Mouse (Mus musculus) hindbrain, embryonic 12.5 days (tissue): Measurements from ENCODE around the gene Cul7. TPM values are rescaled to one million over a fixed set of nuclear protein-coding genes. Genes with fewer than 3 reads are reported as not detected.

ENCODE experiments used
- ATAC-seq: fragments of 200-750 bp; cut with Nextera tagmentation; 2 replicates; pipeline ENCODE4 v1.8.0; 2017; ENCODE audit warnings: moderate TSS enrichment; ENCODE audit not compliant: low FRiP score
- H3K27ac ChIP-seq: fragments of 300-500 bp; sonication (generic); 2 replicates; pipeline ENCODE4 v1.5.1; 2016; ENCODE audit warnings: mild to moderate bottlenecking
- H3K27me3 ChIP-seq: fragments of 300-500 bp; sonication (generic); 2 replicates; pipeline ENCODE4 v1.6.1; 2016; ENCODE audit warnings: mild to moderate bottlenecking
- H3K36me3 ChIP-seq: fragments of 300-500 bp; sonication (generic); 2 replicates; pipeline ENCODE4 v1.6.1; 2016; ENCODE audit warnings: mild to moderate bottlenecking
- H3K4me1 ChIP-seq: fragments of 300-500 bp; sonication (generic); 2 replicates; pipeline ENCODE4 v1.6.1; 2016
- H3K4me2 ChIP-seq: fragments of 300-500 bp; sonication (generic); replicated peaks from 2 replicates; pipeline ENCODE4 v1.6.1; 2016; ENCODE audit warnings: mild to moderate bottlenecking
- H3K4me3 ChIP-seq: fragments of 300-500 bp; sonication (generic); 2 replicates; pipeline ENCODE4 v1.5.1; 2016; ENCODE audit warnings: mild to moderate bottlenecking
- H3K9ac ChIP-seq: fragments of 300-500 bp; sonication (generic); 2 replicates; pipeline ENCODE4 v1.6.1; 2016; ENCODE audit warnings: mild to moderate bottlenecking, moderate library complexity
- H3K9me3 ChIP-seq: fragments of 300-500 bp; sonication (generic); replicated peaks from 2 replicates; pipeline ENCODE4 v1.6.1; 2016; ENCODE audit warnings: mild to moderate bottlenecking
- WGBS: fragments of 180-500 bp; shearing (Covaris S2); methylation state at CpG from one replicate; pipeline ENCODE4 v1.1.7; 2016; 5-methylcytosine and 5-hydroxymethylcytosine counted together
- polyA plus RNA-seq: library from polyadenylated mRNA; unstranded; fragments of >200 nt; fragmentation: Nextera tagmentation; extraction: Ambion mirVana; gene quantifications from 2 replicates; pipeline ENCODE4 v1.2.1, GENCODE M21; 2016

The Cul7 gene
- polyA plus RNA-seq: 52.1 and 53.0 TPM in 2 replicates

DNA sequence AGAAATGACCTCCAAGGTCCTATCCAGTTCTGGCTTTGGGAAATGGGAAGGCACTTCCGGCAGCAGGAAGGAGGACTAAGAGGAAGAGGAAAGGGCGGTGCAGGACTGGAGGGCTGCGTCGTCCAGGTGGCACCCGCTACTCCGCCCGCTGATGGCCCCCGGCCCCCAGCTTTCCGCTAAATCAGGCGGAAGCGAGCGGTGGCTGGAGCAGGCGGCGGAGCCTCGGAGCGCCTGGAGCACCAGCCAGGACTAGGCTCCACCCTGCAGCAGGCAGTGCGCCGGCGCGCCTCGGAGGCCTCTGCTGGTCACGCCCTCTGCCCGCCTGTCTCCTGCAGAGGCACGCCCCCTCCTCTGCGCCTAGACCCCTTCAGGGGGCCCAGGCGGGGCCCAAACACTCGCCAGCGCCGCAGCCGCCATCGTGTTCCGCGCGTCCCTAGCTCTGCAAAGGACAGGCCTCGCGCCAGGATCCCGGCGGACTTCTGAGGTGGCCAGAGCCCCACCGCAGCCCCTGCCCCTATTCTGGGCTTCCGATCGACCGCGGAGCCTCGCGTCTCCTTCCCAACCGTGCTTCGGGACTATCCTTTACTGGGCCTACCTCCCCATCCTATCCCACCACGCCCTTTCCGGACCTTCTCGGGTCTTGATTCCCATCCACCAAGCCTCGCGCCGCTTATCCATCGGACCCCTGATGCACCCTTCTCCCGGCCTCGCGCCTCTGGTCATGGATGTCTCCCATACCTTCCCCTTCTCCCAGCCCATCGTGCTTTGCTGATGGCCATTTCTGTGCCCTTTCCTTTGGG, at the start of gene Cul7:
Gene Cul7, plus strand, starts transcription at position 106 of the 800 bp plus-strand sequence.
- ATAC-seq: peak; percentile 95
- Histone ChIP-seq H3K27me3 (no peaks in the 10 kb centered on the region), H3K9me3 (no peaks in the 10 kb centered on the region), H3K27ac (peak within 1 kb of the TSS; percentile 94), H3K4me3 (peak within 1 kb of the TSS; percentile 67), H3K36me3 (peaks cover 29% of the 10 kb centered on the region), H3K9ac (peak within 1 kb of the TSS; percentile 91), H3K4me2 (peak within 1 kb of the TSS; percentile 65), H3K4me1 (peaks cover 40% of the 10 kb centered on the region)
- WGBS: under 1% methylated on average over 53 of the region's 58 CpGs

DNA sequence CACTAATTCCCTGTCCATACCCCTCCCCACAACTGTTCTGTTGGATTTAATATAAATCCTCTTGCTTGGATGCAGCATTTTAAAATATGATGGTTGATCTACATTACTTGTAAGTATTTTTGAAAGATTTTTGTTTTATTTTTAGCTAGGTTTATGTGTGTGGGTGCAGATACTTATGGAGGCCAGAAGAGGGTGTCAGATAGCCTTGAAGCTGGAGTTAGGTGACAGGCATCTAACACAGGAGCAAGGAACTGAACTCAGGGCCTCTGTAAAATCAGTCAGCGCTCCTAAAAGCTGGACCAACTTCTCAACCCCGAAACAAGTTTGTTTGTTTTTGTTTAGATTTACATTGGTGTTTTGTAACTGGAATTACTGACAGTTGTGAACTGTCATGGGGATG, 49.6 kb upstream of the Cul7 start:
- H3K4me1 ChIP-seq: peaks cover 16% of the 10 kb centered on the region
- no peaks in the 10 kb centered on the region for H3K27me3 ChIP-seq
- no peak for ATAC-seq
- no peak overlapping the region for H3K27ac ChIP-seq
- WGBS: 98% methylated on average over 2 of the region's 2 CpGs
- H3K4me3 ChIP-seq: no peak overlapping the region
- no peak overlapping the region for H3K9ac ChIP-seq
- no peak overlapping the region for H3K4me2 ChIP-seq
- no peaks in the 10 kb centered on the region for H3K9me3 ChIP-seq
- peaks cover 4% of the 10 kb centered on the region; the same call in 1 of the 2 replicates for H3K36me3 ChIP-seq

DNA sequence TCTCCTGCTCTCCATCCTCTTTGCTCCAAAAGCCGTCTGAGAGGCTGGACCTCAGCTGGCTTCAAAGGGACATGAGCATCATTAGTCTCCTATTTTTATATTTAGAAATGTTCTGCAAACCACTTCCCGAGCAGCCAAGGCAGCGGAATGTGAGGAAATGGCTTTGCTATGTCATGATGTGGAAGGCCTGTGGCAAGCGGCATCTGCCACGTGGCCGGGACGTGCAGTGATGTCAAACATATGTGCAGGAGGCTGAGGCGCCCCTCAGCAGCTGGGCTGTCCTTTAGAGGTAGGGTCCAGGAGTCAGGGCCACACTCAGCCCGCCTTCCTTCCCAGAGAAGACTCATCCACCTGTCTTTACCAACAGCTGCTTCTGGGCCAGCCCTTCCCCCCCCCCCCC, 47.9 kb upstream of the Cul7 start:
- Histone ChIP-seq H3K4me2 (no peak overlapping the region), H3K4me3 (no peak overlapping the region), H3K9me3 (no peaks in the 10 kb centered on the region), H3K4me1 (peaks cover 23% of the 10 kb centered on the region), H3K27ac (peak overlapping the region; percentile 19; the same call in 1 of the 2 replicates), H3K27me3 (no peaks in the 10 kb centered on the region), H3K9ac (no peak overlapping the region), H3K36me3 (0 out of 2 replicates have a peak, but pooled peaks cover under 1% of the 10 kb centered on the region)
- 82% methylated on average over 9 of the region's 9 CpGs for WGBS
- ATAC-seq: no peak

- peaks cover 23% of the 10 kb centered on the region for H3K4me1 ChIP-seq
- ATAC-seq: no peak
- H3K27ac ChIP-seq: no peak overlapping the region; the same call in 1 of the 2 replicates
- no peaks in the 10 kb centered on the region for H3K27me3 ChIP-seq
- 95% methylated on average over 4 of the region's 4 CpGs for WGBS
- no peaks in the 10 kb centered on the region for H3K36me3 ChIP-seq
- H3K9ac ChIP-seq: no peak overlapping the region
- H3K9me3 ChIP-seq: no peaks in the 10 kb centered on the region
- H3K4me3 ChIP-seq: no peak overlapping the region
- no peak overlapping the region for H3K4me2 ChIP-seq
Observed at GRCm38 (mm10) chr17:46603229-46603628, 46.9 kb upstream of the Cul7 start.

GRCm38 (mm10) chr17:46605126-46605525, 45.0 kb upstream of the Cul7 start:
- H3K4me3 ChIP-seq: no peak overlapping the region
- 0 out of 2 replicates have a peak overlapping the region, but pooled peaks have one; percentile 18 for H3K9ac ChIP-seq
- no peaks in the 10 kb centered on the region for H3K36me3 ChIP-seq
- H3K27me3 ChIP-seq: no peaks in the 10 kb centered on the region
- H3K4me1 ChIP-seq: peaks cover 28% of the 10 kb centered on the region
- no peak for ATAC-seq
- peak overlapping the region; percentile 50 for H3K27ac ChIP-seq
- 41% methylated on average over 5 of the region's 5 CpGs for WGBS
- H3K4me2 ChIP-seq: no peak overlapping the region
- no peaks in the 10 kb centered on the region for H3K9me3 ChIP-seq

DNA sequence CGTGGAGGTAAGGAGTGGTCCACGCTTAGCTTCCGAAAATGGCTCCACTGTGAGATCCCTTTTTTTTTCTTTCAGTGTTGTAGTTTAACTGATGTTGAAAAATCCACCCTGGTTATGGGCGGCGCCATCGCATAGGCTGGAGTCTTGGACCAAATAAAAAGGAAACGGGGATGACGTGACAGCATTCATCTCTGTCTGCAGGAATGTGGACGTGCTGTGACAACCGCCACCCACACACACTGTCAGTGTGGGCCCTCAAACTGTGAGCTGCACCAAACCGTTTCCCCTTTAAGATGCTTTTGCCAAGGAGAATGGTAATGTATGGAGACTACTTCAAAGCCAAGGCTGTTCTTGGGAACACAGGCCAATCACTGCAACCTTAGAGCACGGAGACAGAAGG, 44.1 kb upstream of the Cul7 start:
- Histone ChIP-seq H3K4me3 (no peak overlapping the region), H3K4me2 (no peak overlapping the region), H3K9ac (no peak overlapping the region), H3K27ac (0 out of 2 replicates have a peak overlapping the region, but pooled peaks have one; percentile 50), H3K27me3 (no peaks in the 10 kb centered on the region), H3K4me1 (peaks cover 31% of the 10 kb centered on the region), H3K36me3 (no peaks in the 10 kb centered on the region; the same call in 1 of the 2 replicates), H3K9me3 (no peaks in the 10 kb centered on the region)
- WGBS: 75% methylated on average over 12 of the region's 12 CpGs
- no peak for ATAC-seq

- Histone ChIP-seq H3K4me1 (peaks cover 44% of the 10 kb centered on the region), H3K9ac (no peak overlapping the region), H3K36me3 (peaks cover 4% of the 10 kb centered on the region; the same call in 1 of the 2 replicates), H3K4me2 (no peak overlapping the region), H3K4me3 (no peak overlapping the region), H3K9me3 (no peaks in the 10 kb centered on the region), H3K27me3 (no peaks in the 10 kb centered on the region), H3K27ac (peak overlapping the region; percentile 78)
- no peak for ATAC-seq
- 56% methylated on average over 15 of the region's 15 CpGs for WGBS
Observed at GRCm38 (mm10) chr17:46609721-46610514, 40.2 kb upstream of the Cul7 start.

GRCm38 (mm10) chr17:46611316-46611715, 38.8 kb upstream of the Cul7 start:
- Histone ChIP-seq H3K27me3 (no peaks in the 10 kb centered on the region), H3K27ac (no peak overlapping the region), H3K4me2 (no peak overlapping the region), H3K4me3 (no peak overlapping the region), H3K9me3 (no peaks in the 10 kb centered on the region), H3K9ac (no peak overlapping the region), H3K4me1 (peaks cover 34% of the 10 kb centered on the region), H3K36me3 (peaks cover 4% of the 10 kb centered on the region; the same call in 1 of the 2 replicates)
- no peak for ATAC-seq
- WGBS: 94% methylated on average over 6 of the region's 6 CpGs

DNA sequence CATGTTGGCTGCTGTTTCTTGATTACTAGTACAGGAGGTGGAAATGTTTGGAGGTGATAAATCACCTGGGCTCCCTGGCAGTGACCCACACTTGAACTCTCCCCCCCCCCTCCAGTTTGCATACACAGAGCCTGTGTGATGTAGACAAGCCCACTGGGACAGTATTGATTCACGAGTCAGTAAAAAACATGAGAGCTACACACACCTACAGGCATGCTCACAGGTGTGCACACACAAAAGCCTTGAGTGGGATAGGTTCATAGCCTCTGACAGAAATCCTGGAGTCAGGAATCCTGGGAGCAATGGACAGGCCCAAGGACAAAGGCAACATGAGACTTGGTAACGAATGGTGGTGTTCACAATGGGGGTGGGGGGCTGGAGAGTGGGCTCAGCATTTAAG, 37.9 kb upstream of the Cul7 start:
- Histone ChIP-seq H3K36me3 (peaks cover 4% of the 10 kb centered on the region; the same call in 1 of the 2 replicates), H3K4me2 (no peak overlapping the region), H3K9ac (no peak overlapping the region), H3K9me3 (no peaks in the 10 kb centered on the region), H3K4me1 (peaks cover 40% of the 10 kb centered on the region), H3K27ac (no peak overlapping the region), H3K4me3 (no peak overlapping the region), H3K27me3 (no peaks in the 10 kb centered on the region)
- whole genome bisulfite sequencing: 64% methylated on average over 2 of the region's 2 CpGs
- ATAC-seq: 0 out of 2 replicates have a peak, but pooled peaks have one; percentile 27

- Histone ChIP-seq H3K9ac (no peak overlapping the region), H3K4me2 (no peak overlapping the region), H3K36me3 (peaks cover 4% of the 10 kb centered on the region; the same call in 1 of the 2 replicates), H3K27me3 (no peaks in the 10 kb centered on the region), H3K27ac (peak overlapping the region; percentile 4; the same call in 1 of the 2 replicates), H3K4me1 (peaks cover 46% of the 10 kb centered on the region), H3K9me3 (no peaks in the 10 kb centered on the region), H3K4me3 (no peak overlapping the region)
- 49% methylated on average over 4 of the region's 4 CpGs for WGBS
- ATAC-seq: no peak
Observed at GRCm38 (mm10) chr17:46612820-46613219, 37.3 kb upstream of the Cul7 start.

GRCm38 (mm10) chr17:46613229-46613628, 36.9 kb upstream of the Cul7 start:
- H3K4me3 ChIP-seq: no peak overlapping the region
- no peak overlapping the region for H3K9ac ChIP-seq
- no peak overlapping the region for H3K27ac ChIP-seq

GRCm38 (mm10) chr17:46617799-46618198, 32.3 kb upstream of the Cul7 start:
- H3K4me3 ChIP-seq: no peak overlapping the region
- peaks cover 75% of the 10 kb centered on the region for H3K4me1 ChIP-seq
- no peaks in the 10 kb centered on the region for H3K27me3 ChIP-seq
- no peak for ATAC-seq
- H3K36me3 ChIP-seq: no peaks in the 10 kb centered on the region
- 57% methylated on average over 12 of the region's 12 CpGs for WGBS
- no peaks in the 10 kb centered on the region for H3K9me3 ChIP-seq
- H3K4me2 ChIP-seq: peak overlapping the region; percentile 34; the same call in 1 of the 2 replicates
- H3K27ac ChIP-seq: peak overlapping the region; percentile 87; the same call in 1 of the 2 replicates
- H3K9ac ChIP-seq: no peak overlapping the region

More at GRCm38 (mm10) chr17:46613229-46613628, 36.9 kb upstream of the Cul7 start:
- no peak for ATAC-seq
- H3K36me3 ChIP-seq: peaks cover 4% of the 10 kb centered on the region; the same call in 1 of the 2 replicates
- no peaks in the 10 kb centered on the region for H3K9me3 ChIP-seq
- H3K27me3 ChIP-seq: no peaks in the 10 kb centered on the region
- no peak overlapping the region for H3K4me2 ChIP-seq
- H3K4me1 ChIP-seq: peaks cover 50% of the 10 kb centered on the region
- 50% methylated on average over 3 of the region's 3 CpGs for WGBS
